Comparison of ENCODE assay signal across 15 mouse cellular contexts in genomic region chr3:142440191-142440590, GRCm38 (mm10). TPM values are rescaled to one million over a fixed set of nuclear protein-coding genes. Genes with fewer than 3 reads are reported as not detected.
DNase-seq lines count a peak whose midpoint lies in the region; ATAC-seq lines count a peak whose summit lies in the region.
"Had no signal": no experiment of that assay in that cellular context is flagged by ENCODE, and none has a peak within 500 bp of the region (broad histone marks: within the 10 kb centered on the region; RNA-seq: fewer than 3 reads in every experiment).

No protein-coding gene starts in this region.

- intact Hi-C loops in heart, postnatal 10 days (cut with DNase I) = no loop called here

- H3K4me2 ChIP-seq in embryonic facial prominence, embryonic 14.5 days (ENCODE audit: low read depth, low read length) = no peak overlapping the region

- 0 out of 2 replicates have a peak overlapping the region, but pooled peaks have one; percentile 1 for H3K27ac ChIP-seq in embryonic facial prominence, embryonic 14.5 days (replicated peaks; ENCODE audit: low read depth, low read length)
- no peak overlapping the region for H3K27ac ChIP-seq in embryonic facial prominence, embryonic 10.5 days (replicated peaks)
- H3K27ac ChIP-seq in forebrain, embryonic 10.5 days = no peak overlapping the region

- peak; percentile 74 for DNase-seq in embryonic facial prominence, embryonic 14.5 days (ENCODE audit: low spot score)
- no peak for DNase-seq in embryonic facial prominence, embryonic 10.5 days (ENCODE audit: low spot score)
- DNase-seq in kidney, postnatal 14 days = peak; percentile 30
- DNase-seq in kidney, postnatal 25 days = no peak
- DNase-seq in fibroblast of lung, adult 2 months (ENCODE audit: low read depth) = peak; percentile 85
- DNase-seq in heart, postnatal 10 days = peak; percentile 42 to 54
- DNase-seq in thymus, adult 18-20 months = no peak
- no peak for DNase-seq in forebrain, embryonic 10.5 days (ENCODE audit: extremely low spot score, low spot score)
- DNase-seq: cerebellum, adult 2 months; left cerebral cortex, postnatal 4 days; liver, postnatal 0 days; thymus, adult 2 months had no signal

- H3K27me3 ChIP-seq in embryonic facial prominence, embryonic 14.5 days (replicated peaks; ENCODE audit: control insufficient read depth, insufficient read depth, low read length) = no peaks in the 10 kb centered on the region
- no peaks in the 10 kb centered on the region for H3K27me3 ChIP-seq in embryonic facial prominence, embryonic 10.5 days (replicated peaks; ENCODE audit: low read depth, poor library complexity, severe bottlenecking)
- no peaks in the 10 kb centered on the region for H3K27me3 ChIP-seq in forebrain, embryonic 10.5 days (ENCODE audit: poor library complexity, severe bottlenecking)

- H3K9ac ChIP-seq in embryonic facial prominence, embryonic 14.5 days (ENCODE audit: low read depth, low read length) = no peak overlapping the region
- H3K9ac ChIP-seq: liver, postnatal 0 days had no signal

- H3K36me3 ChIP-seq in embryonic facial prominence, embryonic 14.5 days (ENCODE audit: control insufficient read depth, insufficient read depth, low read length) = no peaks in the 10 kb centered on the region
- no peaks in the 10 kb centered on the region for H3K36me3 ChIP-seq in embryonic facial prominence, embryonic 10.5 days (replicated peaks)
- H3K36me3 ChIP-seq in forebrain, embryonic 10.5 days (replicated peaks) = no peaks in the 10 kb centered on the region

- no peaks in the 10 kb centered on the region for H3K9me3 ChIP-seq in embryonic facial prominence, embryonic 14.5 days (ENCODE audit: control insufficient read depth, low read length)
- H3K9me3 ChIP-seq in embryonic facial prominence, embryonic 10.5 days = no peaks in the 10 kb centered on the region
- no peaks in the 10 kb centered on the region for H3K9me3 ChIP-seq in forebrain, embryonic 10.5 days

- 34% methylated on average over 4 of the region's 4 CpGs for WGBS in embryonic facial prominence, embryonic 14.5 days
- WGBS in embryonic facial prominence, embryonic 10.5 days = 74% methylated on average over 4 of the region's 4 CpGs
- 76% methylated on average over 4 of the region's 4 CpGs for WGBS in forebrain, embryonic 10.5 days

- no peak overlapping the region for H3K4me3 ChIP-seq in embryonic facial prominence, embryonic 14.5 days (ENCODE audit: low read depth, low read length)
- H3K4me3 ChIP-seq in embryonic facial prominence, embryonic 10.5 days = no peak overlapping the region
- no peak overlapping the region for H3K4me3 ChIP-seq in forebrain, embryonic 10.5 days
- H3K4me3 ChIP-seq: erythroblast, embryonic 14.5 days had no signal

- ATAC-seq in embryonic facial prominence, embryonic 14.5 days (ENCODE audit: low read depth) = no peak
- ATAC-seq: activated CD4-positive, CD25-positive, alpha-beta regulatory T cell, adult 4 months; liver, postnatal 0 days had no signal

- peaks cover 6% of the 10 kb centered on the region for H3K4me1 ChIP-seq in embryonic facial prominence, embryonic 14.5 days (ENCODE audit: control insufficient read depth, insufficient read depth, low read length)
- peaks cover 46% of the 10 kb centered on the region for H3K4me1 ChIP-seq in embryonic facial prominence, embryonic 10.5 days
- peaks cover 28% of the 10 kb centered on the region for H3K4me1 ChIP-seq in forebrain, embryonic 10.5 days

RNA-seq across cellular contexts. Expression of gene Pdlim5, which starts 44.7 kb away (rescaled TPM):
- polyA plus RNA-seq in embryonic facial prominence, embryonic 14.5 days (2014; fragmentation: Nextera tagmentation; extraction: Ambion mirVana) = 63.6 and 84.5 TPM in 2 replicates
- polyA plus RNA-seq in embryonic facial prominence, embryonic 10.5 days (2016; fragmentation: Nextera tagmentation; extraction: Ambion mirVana) = 17.2 and 18.2 TPM in 2 replicates
- 100 to 1,000 TPM; 523 to 617 TPM for total RNA-seq in heart, postnatal 10 days (2021)
- polyA plus RNA-seq in forebrain, embryonic 10.5 days (2016; fragmentation: Nextera tagmentation; extraction: Ambion mirVana) = 21.8 TPM in 2 replicates

RNA-seq across cellular contexts. Expression of gene Gbp5, which starts 53.6 kb away (rescaled TPM):
- 0.17 TPM in 1 of 2 replicates, not detected in the other for polyA plus RNA-seq in embryonic facial prominence, embryonic 14.5 days (2014; fragmentation: Nextera tagmentation; extraction: Ambion mirVana)
- not detected in 2 replicates for polyA plus RNA-seq in embryonic facial prominence, embryonic 10.5 days (2016; fragmentation: Nextera tagmentation; extraction: Ambion mirVana)
- 1 to 10 TPM; 4.8 to 6.7 TPM for total RNA-seq in heart, postnatal 10 days (2021)
- polyA plus RNA-seq in forebrain, embryonic 10.5 days (2016; fragmentation: Nextera tagmentation; extraction: Ambion mirVana) = not detected in 2 replicates
- total RNA-seq: ES-E14 had no signal
- polyA plus RNA-seq: erythroblast, embryonic 14.5 days had no signal

Comparison
In these comparisons a context has a peak if more than half of its experiments do, and no peak if none do; other contexts are left out.
1. DNase-seq: peak in embryonic facial prominence, embryonic 14.5 days (single experiment), kidney, postnatal 14 days (single experiment), fibroblast of lung, adult 2 months (single experiment) and heart, postnatal 10 days (2 of 2); none in embryonic facial prominence, embryonic 10.5 days (single experiment), kidney, postnatal 25 days (0 of 2), thymus, adult 18-20 months (0 of 2) and forebrain, embryonic 10.5 days (single experiment).